Mouse (Mus musculus) gastrocnemius, postnatal 10 days (tissue): ENCODE measurements around the gene Hist1h2ag. TPM values are rescaled to one million over a fixed set of nuclear protein-coding genes. Genes with fewer than 3 reads are reported as not detected.
"Not testable (repeated sequence)": the region's sequence is repeated elsewhere in the genome, so short reads cannot be mapped to it uniquely, and the experiment has no call there.

Experiments
- DNase-seq: peaks from one replicate; pipeline ENCODE4 v3.0.0; 2021; ENCODE audit warnings: mixed read lengths
- long read RNA-seq, 2 experiments: library from polyadenylated mRNA; stranded (forward); transcript quantifications; one replicate each; pipeline ENCODE4 v2.0.0; 2021
- total RNA-seq, 2 experiments: library from RNA; stranded (reverse); gene quantifications; 2 replicates each; pipeline ENCODE4 v1.2.3; 2021

Hist1h2ag gene
- 100 to 1,000 TPM; 133 to 135 TPM for total RNA-seq
- long read RNA-seq, experiment 1: 0 reads
- long read RNA-seq, experiment 2, partial matches to known transcripts: 0 of 1 reads
- long read RNA-seq, experiment 2, other reads (novel, unspliced or antisense): 0 of 1 reads

GRCm38 (mm10) chr13:22042568-22043502, at the start of gene Hist1h2ag, which contains the start of gene Hist1h2bj:
Hist1h2ag (minus strand) TSS chr13:22042944.
Hist1h2bj (plus strand) TSS chr13:22043214.
- peak; percentile 53 for DNase-seq

- DNase-seq: not testable (repeated sequence)
These were observed 41.4 kb upstream of the Hist1h2ag start, which contains the start of gene Vmn1r188 for GRCm38 (mm10) chr13:22084140-22084539. Vmn1r188 (plus strand) TSS chr13:22084440.

- no peak for DNase-seq
These were observed 20.7 kb upstream of the Hist1h2ag start for GRCm38 (mm10) chr13:22063468-22063867.

- no peak for DNase-seq
These were observed 18.7 kb upstream of the Hist1h2ag start for GRCm38 (mm10) chr13:22061422-22061821.

- DNase-seq: no peak
These were observed 11.0 kb upstream of the Hist1h2ag start for GRCm38 (mm10) chr13:22053754-22054153.

- no peak for DNase-seq
These were observed 8.7 kb upstream of the Hist1h2ag start for GRCm38 (mm10) chr13:22051523-22051859.

GRCm38 (mm10) chr13:22050591-22051522, 8.1 kb upstream of the Hist1h2ag start:
- DNase-seq: peak; percentile 83

- DNase-seq: no peak
These were observed 7.1 kb upstream of the Hist1h2ag start for GRCm38 (mm10) chr13:22049737-22050440.

GRCm38 (mm10) chr13:22049041-22049440, 6.3 kb upstream of the Hist1h2ag start:
- no peak for DNase-seq

- DNase-seq: no peak
These were observed 2.6 kb upstream of the Hist1h2ag start for GRCm38 (mm10) chr13:22045311-22045710.

- DNase-seq: no peak
These were observed 1.9 kb upstream of the Hist1h2ag start for GRCm38 (mm10) chr13:22044432-22045155.

- no peak for DNase-seq
These were observed 1.0 kb upstream of the Hist1h2ag start for GRCm38 (mm10) chr13:22043503-22044431.

- no peak for DNase-seq
These were observed 835 bp downstream of the Hist1h2ag start for GRCm38 (mm10) chr13:22041651-22042567.

GRCm38 (mm10) chr13:22041142-22041536, 1.6 kb downstream of the Hist1h2ag start, which contains the start of gene Hist1h4i:
Hist1h4i (minus strand) TSS chr13:22041362.
- peak; percentile 90 for DNase-seq

GRCm38 (mm10) chr13:22040464-22041141, 2.1 kb downstream of the Hist1h2ag start:
- no peak for DNase-seq

GRCm38 (mm10) chr13:22039951-22040463, 2.7 kb downstream of the Hist1h2ag start:
- DNase-seq: no peak

- no peak for DNase-seq
These were observed 3.4 kb downstream of the Hist1h2ag start for GRCm38 (mm10) chr13:22039364-22039763.

GRCm38 (mm10) chr13:22037415-22037814, 5.3 kb downstream of the Hist1h2ag start:
- DNase-seq: no peak
